Mouse (Mus musculus) embryonic facial prominence, embryonic 10.5 days (tissue): Measurements from ENCODE around the gene Szrd1. TPM values are rescaled to one million over a fixed set of nuclear protein-coding genes. Genes with fewer than 3 reads are reported as not detected.

Experiments used
- DNase-seq: peaks from one replicate; pipeline ENCODE4 v3.0.0-alpha.2; 2017; ENCODE audit warnings: low spot score
- H3K27ac ChIP-seq: fragments of 300-500 bp; sonication (generic); replicated peaks from 2 replicates; pipeline ENCODE4 v1.5.1; 2016; ENCODE audit warnings: mild to moderate bottlenecking
- H3K27me3 ChIP-seq: fragments of 300-500 bp; sonication (generic); replicated peaks from 2 replicates; pipeline ENCODE4 v1.6.1; 2016; ENCODE audit warnings: low read depth, mild to moderate bottlenecking; ENCODE audit not compliant: poor library complexity, severe bottlenecking
- H3K36me3 ChIP-seq: fragments of 300-500 bp; sonication (generic); replicated peaks from 2 replicates; pipeline ENCODE4 v1.6.1; 2016; ENCODE audit warnings: mild to moderate bottlenecking, moderate library complexity
- H3K4me1 ChIP-seq: fragments of 300-500 bp; sonication (generic); 2 replicates; pipeline ENCODE4 v1.6.1; 2016
- H3K4me3 ChIP-seq: fragments of 300-500 bp; sonication (generic); 2 replicates; pipeline ENCODE4 v1.5.1; 2016; ENCODE audit warnings: mild to moderate bottlenecking, moderate library complexity
- H3K9me3 ChIP-seq: fragments of 300-500 bp; sonication (generic); 2 replicates; pipeline ENCODE4 v1.6.1; 2016; ENCODE audit warnings: mild to moderate bottlenecking
- WGBS: fragments of 180-500 bp; shearing (Covaris S2); methylation state at CpG from one replicate; pipeline ENCODE4 v1.1.7; 2016; 5-methylcytosine and 5-hydroxymethylcytosine counted together
- polyA plus RNA-seq: library from polyadenylated mRNA; unstranded; fragments of >200 nt; fragmentation: Nextera tagmentation; extraction: Ambion mirVana; gene quantifications from 2 replicates; pipeline ENCODE4 v1.2.1, GENCODE M21; 2016

The Szrd1 gene
- 37.4 and 39.0 TPM in 2 replicates for polyA plus RNA-seq

GRCm38 (mm10) chr4:141139116-141139970, at the start of gene Szrd1:
Gene Szrd1 (minus strand): TSS chr4:141139775.
- peaks cover 44% of the 10 kb centered on the region for H3K4me1 ChIP-seq
- H3K36me3 ChIP-seq = peaks cover 24% of the 10 kb centered on the region
- WGBS = under 1% methylated on average over 63 of the region's 63 CpGs
- peak within 1 kb of the TSS; percentile 98 for H3K27ac ChIP-seq
- peak within 1 kb of the TSS; percentile 75 for H3K4me3 ChIP-seq
- peak; percentile 100 for DNase-seq
- no peaks in the 10 kb centered on the region for H3K9me3 ChIP-seq
- H3K27me3 ChIP-seq = no peaks in the 10 kb centered on the region

DNA sequence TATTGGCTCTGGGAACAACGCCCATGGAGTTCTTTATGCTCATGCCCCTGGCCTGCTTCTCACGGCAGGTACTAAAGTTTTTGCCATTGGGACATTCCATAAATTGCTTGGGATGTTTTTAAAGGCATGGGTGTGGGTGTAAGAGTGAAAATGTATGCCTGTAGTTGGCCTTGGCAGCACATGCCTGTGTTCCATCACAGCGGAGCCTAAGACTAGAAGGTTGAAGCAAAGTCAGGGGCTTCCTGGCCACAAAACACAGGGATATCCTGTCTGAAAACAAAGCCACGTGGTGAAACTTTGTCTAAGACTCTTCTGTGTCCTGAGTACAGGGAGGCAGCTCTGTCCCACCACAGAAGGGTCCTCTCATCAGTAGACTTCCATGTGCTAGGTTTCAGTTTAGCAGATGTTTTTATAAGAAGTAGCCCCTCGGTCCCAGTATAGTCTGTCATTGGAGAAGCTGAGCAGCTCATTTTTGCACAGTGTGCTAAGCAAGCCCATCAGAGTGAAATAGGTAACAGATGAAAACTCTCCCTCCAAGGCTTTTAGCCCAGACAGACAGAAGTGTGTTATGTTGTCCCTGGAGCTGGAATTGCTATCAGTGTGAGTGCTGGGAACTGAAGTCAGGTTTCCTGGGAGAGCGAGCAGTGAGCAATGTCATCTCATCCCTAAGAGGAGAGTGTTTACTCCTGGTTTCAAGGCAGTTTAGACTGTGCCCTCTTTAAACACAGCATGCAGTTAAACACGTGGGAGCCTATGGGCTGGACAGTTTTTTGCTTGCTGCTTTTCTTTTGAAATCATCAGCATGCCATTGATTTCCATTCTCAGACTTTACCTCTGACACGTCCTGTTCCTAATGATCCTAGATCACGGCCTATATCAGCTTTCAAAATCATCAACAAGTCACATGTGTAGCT, 47.6 kb upstream of the Szrd1 start:
- Histone ChIP-seq H3K27ac (peak overlapping the region; percentile 77), H3K4me3 (no peak overlapping the region), H3K27me3 (no peaks in the 10 kb centered on the region), H3K9me3 (no peaks in the 10 kb centered on the region), H3K4me1 (peaks cover 22% of the 10 kb centered on the region), H3K36me3 (peaks cover 61% of the 10 kb centered on the region)
- no peak for DNase-seq
- 54% methylated on average over 9 of the region's 9 CpGs for WGBS

- 91% methylated on average over 4 of the region's 4 CpGs for WGBS
- Histone ChIP-seq H3K9me3 (no peaks in the 10 kb centered on the region), H3K36me3 (peaks cover 60% of the 10 kb centered on the region), H3K27me3 (no peaks in the 10 kb centered on the region), H3K27ac (no peak overlapping the region), H3K4me1 (peaks cover 22% of the 10 kb centered on the region), H3K4me3 (no peak overlapping the region)
- no peak for DNase-seq
Observed at GRCm38 (mm10) chr4:141184426-141184825, 44.9 kb upstream of the Szrd1 start.

DNA sequence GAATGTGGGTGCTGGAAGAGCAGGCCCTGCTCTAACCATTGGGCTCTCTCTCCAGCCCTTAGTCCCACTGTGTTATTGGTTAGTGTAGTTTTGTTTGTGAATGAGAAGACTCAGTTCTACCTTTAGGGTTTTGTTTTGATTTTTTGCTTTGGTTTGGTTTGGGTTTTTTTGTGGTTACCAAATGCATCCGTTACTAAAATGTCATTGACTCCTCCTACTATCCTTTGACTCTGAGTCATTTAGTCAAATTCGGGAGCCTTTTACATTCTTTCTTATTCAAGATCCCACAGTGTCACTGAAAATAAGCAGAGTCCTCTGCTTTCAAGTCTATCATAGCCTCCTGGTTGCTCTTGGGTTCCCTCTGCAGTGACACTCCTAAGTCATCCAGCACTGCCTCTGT, 44.4 kb upstream of the Szrd1 start:
- Histone ChIP-seq H3K27me3 (no peaks in the 10 kb centered on the region), H3K4me1 (peaks cover 22% of the 10 kb centered on the region), H3K9me3 (no peaks in the 10 kb centered on the region), H3K4me3 (no peak overlapping the region), H3K36me3 (peaks cover 64% of the 10 kb centered on the region), H3K27ac (no peak overlapping the region)
- WGBS = 86% methylated on average over 2 of the region's 2 CpGs
- DNase-seq = no peak

DNA sequence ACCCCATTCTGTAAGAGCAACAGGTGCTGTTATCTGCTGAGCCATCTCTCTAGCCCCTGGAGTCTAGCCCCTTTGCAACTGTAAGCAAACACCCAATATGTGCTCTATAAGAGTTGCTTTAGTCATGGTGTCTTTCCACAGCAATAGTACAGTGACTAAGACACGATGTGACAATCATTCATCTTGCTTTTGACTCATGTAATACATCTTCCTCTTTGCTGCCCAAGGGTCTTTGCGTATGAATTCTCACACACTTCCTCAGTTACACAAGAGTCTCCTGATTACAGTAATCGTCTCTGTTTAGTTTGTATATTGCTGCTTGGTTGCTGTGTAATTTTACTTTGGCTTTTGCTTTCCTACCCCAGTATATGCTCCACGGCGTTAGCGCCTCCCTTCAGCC, 42.4 kb upstream of the Szrd1 start:
- H3K9me3 ChIP-seq = no peaks in the 10 kb centered on the region
- H3K27me3 ChIP-seq = no peaks in the 10 kb centered on the region
- no peak overlapping the region for H3K27ac ChIP-seq
- DNase-seq = no peak
- H3K4me1 ChIP-seq = peaks cover 16% of the 10 kb centered on the region
- 93% methylated on average over 6 of the region's 6 CpGs for WGBS
- peaks cover 79% of the 10 kb centered on the region for H3K36me3 ChIP-seq
- no peak overlapping the region for H3K4me3 ChIP-seq

DNA sequence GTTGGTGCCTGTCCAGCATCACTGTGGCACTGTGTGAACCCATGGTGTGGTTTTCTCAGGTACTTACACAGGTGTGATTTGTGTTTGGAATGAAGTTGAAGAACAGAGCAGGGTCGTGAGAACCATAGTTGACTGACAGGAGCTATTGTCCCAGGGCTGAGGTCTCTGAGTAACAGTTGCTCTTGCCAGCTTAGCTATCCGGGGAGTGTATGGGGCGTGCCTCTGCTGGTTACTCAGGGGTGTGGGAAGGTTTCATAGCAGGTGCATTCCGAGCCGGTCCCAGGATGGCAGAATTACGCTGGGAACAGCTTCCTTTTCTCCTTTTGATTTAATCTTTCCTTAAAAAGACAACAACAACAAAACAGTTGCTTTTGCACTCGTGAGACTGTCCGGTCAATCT, 41.3 kb upstream of the Szrd1 start:
- H3K36me3 ChIP-seq = peaks cover 91% of the 10 kb centered on the region
- 90% methylated on average over 8 of the region's 8 CpGs for WGBS
- H3K4me3 ChIP-seq = no peak overlapping the region

DNA sequence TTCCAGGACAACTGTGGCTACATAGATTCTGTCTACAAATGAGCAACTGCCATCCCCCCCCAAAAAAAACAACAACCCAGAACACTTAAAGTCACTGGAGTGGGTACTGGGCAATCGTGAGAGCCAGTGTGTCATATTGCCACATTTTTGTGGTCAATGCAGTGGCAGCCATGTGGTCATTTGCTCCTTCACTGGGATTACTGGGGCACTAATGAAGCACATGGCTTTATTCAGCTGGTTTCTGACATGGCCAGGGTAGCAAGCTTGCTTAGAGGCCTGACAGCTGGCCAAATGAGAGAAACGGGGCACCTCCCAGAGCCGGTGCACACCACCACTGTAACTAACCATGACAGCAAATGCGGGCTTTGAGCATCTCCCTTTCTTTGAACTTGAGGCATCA, 38.9 kb upstream of the Szrd1 start:
- H3K4me3 ChIP-seq = no peak overlapping the region
- H3K27me3 ChIP-seq = no peaks in the 10 kb centered on the region
- peaks cover 2% of the 10 kb centered on the region; the same call in 1 of the 2 replicates for H3K4me1 ChIP-seq
- no peak overlapping the region for H3K27ac ChIP-seq
- no peaks in the 10 kb centered on the region for H3K9me3 ChIP-seq
- no peak for DNase-seq
- 90% methylated on average over 4 of the region's 4 CpGs for WGBS
- peaks cover 93% of the 10 kb centered on the region for H3K36me3 ChIP-seq

More for the DNA sequence above, 41.3 kb upstream of the Szrd1 start:
- no peak for DNase-seq
- Histone ChIP-seq H3K27me3 (no peaks in the 10 kb centered on the region), H3K9me3 (no peaks in the 10 kb centered on the region), H3K4me1 (peaks cover 4% of the 10 kb centered on the region), H3K27ac (no peak overlapping the region)

DNA sequence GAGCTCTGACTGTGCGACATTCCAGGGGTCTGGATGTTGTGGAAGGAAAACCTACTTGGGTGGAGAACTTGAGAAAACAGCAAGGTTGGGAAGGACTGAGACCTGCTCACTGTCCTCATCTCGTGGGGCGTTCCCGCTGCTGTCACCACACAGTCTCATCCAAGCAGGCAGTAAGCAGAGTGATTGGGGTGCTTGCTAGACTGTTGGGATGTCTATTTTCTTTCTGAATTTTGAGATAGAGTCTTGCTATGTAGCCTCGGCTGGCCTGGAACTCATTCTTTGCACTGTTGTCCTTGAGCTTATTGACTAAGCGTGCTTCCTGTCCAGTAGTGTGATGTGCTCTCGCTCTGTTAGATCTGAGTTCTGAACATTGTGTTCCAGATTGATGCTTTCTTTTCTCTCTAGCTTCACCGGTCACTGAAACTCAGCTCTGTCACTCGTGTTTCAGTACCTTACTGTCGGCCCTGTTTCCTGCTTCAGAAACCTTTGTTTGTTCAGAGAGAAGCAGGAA, 36.8 kb upstream of the Szrd1 start:
- WGBS = 89% methylated on average over 10 of the region's 10 CpGs
- peaks cover 91% of the 10 kb centered on the region for H3K36me3 ChIP-seq

GRCm38 (mm10) chr4:141175783-141176182, 36.2 kb upstream of the Szrd1 start:
- H3K27ac ChIP-seq = no peak overlapping the region

More for the DNA sequence above, 36.8 kb upstream of the Szrd1 start:
- Histone ChIP-seq H3K4me1 (peaks cover 2% of the 10 kb centered on the region; the same call in 1 of the 2 replicates), H3K4me3 (no peak overlapping the region), H3K9me3 (no peaks in the 10 kb centered on the region), H3K27me3 (no peaks in the 10 kb centered on the region), H3K27ac (no peak overlapping the region)
- DNase-seq = no peak

DNA sequence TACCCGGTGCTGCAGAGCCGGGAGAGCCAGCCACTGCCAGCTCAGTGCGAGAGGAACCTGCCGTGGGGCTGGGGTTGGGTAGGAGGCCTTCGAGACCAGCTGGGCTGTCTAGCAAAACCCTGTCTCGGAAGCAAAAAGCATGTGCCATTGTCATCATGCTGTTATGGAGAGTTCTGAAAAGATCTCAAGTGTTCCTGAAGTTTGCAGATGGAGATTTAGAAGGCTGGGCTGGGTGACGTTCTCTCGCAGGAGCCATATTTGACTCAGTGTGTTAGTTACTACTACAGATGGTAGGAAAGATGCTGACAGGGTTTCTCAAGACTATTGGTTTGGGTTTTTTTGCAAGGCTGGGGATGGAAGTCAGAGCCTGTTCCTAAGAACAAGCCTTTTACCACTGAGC, 32.5 kb upstream of the Szrd1 start:
- H3K36me3 ChIP-seq = peaks cover 91% of the 10 kb centered on the region
- H3K27me3 ChIP-seq = no peaks in the 10 kb centered on the region
- no peak overlapping the region for H3K4me3 ChIP-seq
- H3K9me3 ChIP-seq = peaks cover under 1% of the 10 kb centered on the region; the same call in 1 of the 2 replicates
- DNase-seq = no peak
- no peak overlapping the region for H3K27ac ChIP-seq
- WGBS = 91% methylated on average over 8 of the region's 8 CpGs
- H3K4me1 ChIP-seq = peaks cover 2% of the 10 kb centered on the region; the same call in 1 of the 2 replicates

More at GRCm38 (mm10) chr4:141175783-141176182, 36.2 kb upstream of the Szrd1 start:
- WGBS = 73% methylated on average over 5 of the region's 5 CpGs
- no peak for DNase-seq
- Histone ChIP-seq H3K9me3 (no peaks in the 10 kb centered on the region), H3K4me1 (peaks cover 2% of the 10 kb centered on the region; the same call in 1 of the 2 replicates), H3K36me3 (peaks cover 91% of the 10 kb centered on the region), H3K4me3 (no peak overlapping the region), H3K27me3 (no peaks in the 10 kb centered on the region)

- Histone ChIP-seq H3K4me1 (no peaks in the 10 kb centered on the region; the same call in 1 of the 2 replicates), H3K9me3 (peaks cover 15% of the 10 kb centered on the region; the same call in 1 of the 2 replicates), H3K4me3 (no peak overlapping the region), H3K36me3 (peaks cover 89% of the 10 kb centered on the region), H3K27me3 (no peaks in the 10 kb centered on the region), H3K27ac (no peak overlapping the region)
- 93% methylated on average over 3 of the region's 3 CpGs for WGBS
- DNase-seq = no peak
Observed at GRCm38 (mm10) chr4:141167156-141167555, 27.6 kb upstream of the Szrd1 start.

DNA sequence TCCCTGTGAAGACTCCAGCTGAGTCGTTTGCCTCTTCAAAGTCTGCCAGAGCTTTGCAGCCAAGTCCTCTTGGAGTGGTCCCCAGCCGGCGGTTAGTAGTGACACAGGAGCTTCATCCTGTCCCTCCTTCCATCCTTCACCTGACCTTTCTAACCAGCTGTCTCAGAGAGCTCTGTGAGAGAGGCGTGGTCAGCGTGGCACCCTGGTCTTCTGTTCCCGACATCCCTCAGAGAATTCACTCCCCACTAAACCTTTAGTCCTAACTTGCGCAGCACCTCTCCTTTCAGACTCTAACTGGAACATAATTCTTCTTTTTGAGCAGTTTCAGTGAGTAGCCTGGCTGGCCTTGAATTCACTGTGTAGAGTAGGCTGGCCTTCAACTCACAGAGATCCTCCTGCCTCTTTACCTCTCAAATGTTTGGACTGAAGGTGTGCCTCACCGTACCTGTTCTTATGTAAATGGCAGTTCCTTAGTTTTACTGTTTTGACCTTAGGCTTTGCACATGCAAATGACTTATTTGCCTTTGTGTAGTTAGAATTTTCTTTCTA, 26.2 kb upstream of the Szrd1 start:
- no peaks in the 10 kb centered on the region for H3K27me3 ChIP-seq
- no peak overlapping the region for H3K27ac ChIP-seq
- no peaks in the 10 kb centered on the region; the same call in 1 of the 2 replicates for H3K4me1 ChIP-seq
- 83% methylated on average over 8 of the region's 8 CpGs for WGBS
- peaks cover 86% of the 10 kb centered on the region for H3K36me3 ChIP-seq
- DNase-seq = no peak
- peaks cover 15% of the 10 kb centered on the region; the same call in 1 of the 2 replicates for H3K9me3 ChIP-seq
- no peak overlapping the region for H3K4me3 ChIP-seq
